Mouse (Mus musculus): ENCODE measurements around the gene Lingo2.

DNA sequence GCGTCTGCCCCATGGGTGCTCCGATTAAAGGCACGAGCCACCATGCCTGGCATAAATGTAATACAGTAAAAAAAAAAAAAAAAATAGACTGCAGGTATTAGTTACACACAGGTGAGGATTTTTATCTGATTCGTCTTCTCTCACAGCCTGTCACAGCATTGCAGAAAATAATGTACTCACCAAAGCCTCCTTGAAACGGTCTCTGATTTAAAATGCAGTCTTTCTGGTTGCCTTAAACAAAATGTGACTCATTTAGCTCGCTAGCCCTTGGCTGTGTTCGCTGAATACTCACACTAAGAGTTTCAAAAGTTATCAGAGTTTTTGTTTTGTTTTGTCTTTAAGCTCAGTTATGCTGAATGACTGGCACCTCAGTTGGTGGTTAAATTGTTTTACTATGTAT lies 1180.7 kb downstream of the Lingo2 start:
- no peak for TF ChIP-seq GATA1 (IDR thresholded peaks at IDR 0.05; ENCODE audit: borderline replicate concordance, low read length)
- no peak for TF ChIP-seq FLI1 (IDR thresholded peaks at IDR 0.05; ENCODE audit: low read length)

All from megakaryocyte, embryonic 14.5 days (primary cell).